Mouse (Mus musculus): ENCODE measurements around the gene Ampd3. TPM values are rescaled to one million over a fixed set of nuclear protein-coding genes. Genes with fewer than 3 reads are reported as not detected.

Gene Ampd3
- polyA plus RNA-seq, 1 experiment, result 4.5 TPM

DNA sequence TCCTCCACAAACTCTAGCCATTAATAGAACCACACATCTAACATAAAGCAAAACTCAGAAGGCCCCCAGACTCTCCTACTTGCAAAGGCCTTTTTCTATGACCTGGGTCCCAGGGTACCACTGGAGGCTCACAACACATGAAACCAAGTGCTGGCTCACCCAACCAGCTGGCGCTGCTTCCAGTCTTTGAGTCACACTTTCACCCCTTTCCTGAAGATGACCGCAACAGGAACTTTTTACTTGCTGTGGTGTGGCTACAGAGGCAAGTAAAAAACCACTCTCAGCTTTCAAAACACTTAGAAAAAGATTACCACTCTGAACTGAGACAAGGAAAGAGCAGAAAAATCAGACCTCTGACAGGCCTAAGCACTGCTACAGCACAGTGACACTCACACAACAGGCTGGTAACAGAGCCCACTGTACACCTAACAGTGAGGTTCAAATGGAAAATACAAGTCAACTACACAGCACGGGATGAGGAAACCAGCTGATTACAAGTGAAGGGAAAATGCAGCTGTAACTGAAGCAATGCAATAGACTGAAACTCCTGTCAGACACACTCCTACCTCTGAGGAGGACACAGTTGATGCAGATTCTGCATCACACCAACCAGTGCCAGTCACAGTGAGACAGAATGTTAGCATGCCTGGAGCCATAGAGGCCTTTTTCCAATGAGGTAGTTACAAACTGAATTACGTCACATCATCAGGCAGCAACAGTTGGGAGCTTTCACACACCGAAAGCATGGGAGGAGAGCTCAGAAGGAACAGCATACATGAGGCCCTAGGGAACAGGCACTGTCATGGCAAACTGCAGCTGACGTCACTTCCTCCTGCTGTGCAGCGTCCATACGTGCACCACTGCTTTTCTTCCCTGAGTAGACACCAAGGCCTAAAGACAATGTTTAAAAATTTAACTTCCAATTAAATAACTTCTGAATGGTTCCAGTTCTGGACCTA is 56.3 kb downstream of the Ampd3 start:
- no peak overlapping the region for H3K4me3 ChIP-seq (ENCODE audit: insufficient read depth, poor library complexity, severe bottlenecking)
- TF ChIP-seq MAX (IDR thresholded peaks at IDR 0.05), result no peak
- no peak for TF ChIP-seq MYOG (IDR thresholded peaks at IDR 0.05; ENCODE audit: control insufficient read depth, extremely low read depth, insufficient read length)
- TF ChIP-seq CTCF (IDR thresholded peaks at IDR 0.05; ENCODE audit: control insufficient read depth, insufficient read depth, insufficient read length), result no peak
- TF ChIP-seq CEBPB (IDR thresholded peaks at IDR 0.05; ENCODE audit: low read depth), result no peak
- peak; percentile 9 for TF ChIP-seq FOSL1 (IDR thresholded peaks at IDR 0.05; ENCODE audit: insufficient read depth, low read length, poor library complexity, severe bottlenecking)
- no peak for TF ChIP-seq MYOD1 (IDR thresholded peaks at IDR 0.05; ENCODE audit: control insufficient read depth, insufficient read length, low read depth)
- H3K36me3 ChIP-seq (ENCODE audit: control insufficient read depth, insufficient read depth), result peaks cover 13% of the 10 kb centered on the region
- H3K79me3 ChIP-seq (ENCODE audit: low read depth), result no peaks in the 10 kb centered on the region
- H3ac ChIP-seq (ENCODE audit: control insufficient read depth, insufficient read length, low read depth), result no peak overlapping the region
- no peaks in the 10 kb centered on the region for H3K79me2 ChIP-seq (ENCODE audit: control insufficient read depth, insufficient read depth)
- no peaks in the 10 kb centered on the region for H3K27me3 ChIP-seq (ENCODE audit: control insufficient read depth, insufficient read depth, insufficient read length)

DNA sequence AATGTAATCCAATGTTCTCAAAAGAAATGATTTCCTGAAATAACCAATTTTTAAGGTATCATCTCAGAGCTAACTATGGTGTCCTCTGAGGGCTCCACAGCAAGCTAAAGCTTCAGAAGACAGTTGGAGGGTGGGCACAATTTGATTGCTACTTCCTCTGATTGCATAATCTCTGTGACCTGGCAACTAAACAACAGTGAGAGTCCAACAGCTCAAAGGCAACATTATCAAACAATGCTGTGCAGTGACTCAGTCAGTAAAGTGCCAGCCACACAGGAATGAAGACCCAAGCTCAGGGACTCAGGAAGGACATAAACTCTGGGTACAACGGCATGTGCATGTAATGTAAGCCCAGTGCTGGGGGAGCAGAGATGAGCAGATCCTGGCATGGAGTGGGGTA is 65.0 kb downstream of the Ampd3 start:
- peaks cover 27% of the 10 kb centered on the region for H3K36me3 ChIP-seq (ENCODE audit: control insufficient read depth, insufficient read depth)
- no peaks in the 10 kb centered on the region for H3K79me3 ChIP-seq (ENCODE audit: low read depth)
- H3K4me3 ChIP-seq (ENCODE audit: insufficient read depth, poor library complexity, severe bottlenecking), result no peak overlapping the region
- no peak for TF ChIP-seq CTCF (IDR thresholded peaks at IDR 0.05; ENCODE audit: control insufficient read depth, insufficient read depth, insufficient read length)
- no peak for TF ChIP-seq MYOD1 (IDR thresholded peaks at IDR 0.05; ENCODE audit: control insufficient read depth, insufficient read length, low read depth)
- peak; percentile 11 for TF ChIP-seq CEBPB (IDR thresholded peaks at IDR 0.05; ENCODE audit: low read depth)
- TF ChIP-seq FOSL1 (IDR thresholded peaks at IDR 0.05; ENCODE audit: insufficient read depth, low read length, poor library complexity, severe bottlenecking), result no peak
- no peaks in the 10 kb centered on the region for H3K27me3 ChIP-seq (ENCODE audit: control insufficient read depth, insufficient read depth, insufficient read length)
- H3ac ChIP-seq (ENCODE audit: control insufficient read depth, insufficient read length, low read depth), result no peak overlapping the region
- H3K79me2 ChIP-seq (ENCODE audit: control insufficient read depth, insufficient read depth), result no peaks in the 10 kb centered on the region

DNA sequence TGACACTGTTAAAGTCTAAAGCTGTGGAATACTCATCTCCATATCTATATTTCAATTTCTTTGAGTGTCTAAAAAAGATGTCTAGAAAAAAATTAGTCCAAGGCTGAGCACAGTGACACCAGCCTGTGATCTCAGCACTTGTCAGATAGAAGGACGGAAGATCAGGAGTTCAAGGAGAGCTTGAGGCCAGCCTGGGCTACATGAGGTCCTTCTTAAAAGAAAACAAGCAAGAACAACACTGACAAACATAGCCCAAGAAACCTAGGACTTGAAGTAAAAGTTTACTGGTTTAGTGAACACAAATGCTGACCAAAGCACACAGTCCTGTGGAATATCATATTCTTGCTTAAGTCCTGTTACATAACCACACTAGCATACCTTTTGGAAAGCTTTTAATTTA is 66.0 kb downstream of the Ampd3 start:
- no peaks in the 10 kb centered on the region for H3K79me3 ChIP-seq (ENCODE audit: low read depth)
- no peak overlapping the region for H3ac ChIP-seq (ENCODE audit: control insufficient read depth, insufficient read length, low read depth)
- peaks cover 24% of the 10 kb centered on the region for H3K36me3 ChIP-seq (ENCODE audit: control insufficient read depth, insufficient read depth)
- no peaks in the 10 kb centered on the region for H3K27me3 ChIP-seq (ENCODE audit: control insufficient read depth, insufficient read depth, insufficient read length)
- TF ChIP-seq USF1 (IDR thresholded peaks at IDR 0.05; ENCODE audit: low read depth), result no peak
- no peak for TF ChIP-seq MAX (IDR thresholded peaks at IDR 0.05)
- no peak for TF ChIP-seq FOSL1 (IDR thresholded peaks at IDR 0.05; ENCODE audit: insufficient read depth, low read length, poor library complexity, severe bottlenecking)
- no peak for TF ChIP-seq CTCF (IDR thresholded peaks at IDR 0.05; ENCODE audit: control insufficient read depth, insufficient read depth, insufficient read length)
- no peak for TF ChIP-seq MYOG (IDR thresholded peaks at IDR 0.05; ENCODE audit: control insufficient read depth, extremely low read depth, insufficient read length)
- TF ChIP-seq CEBPB (IDR thresholded peaks at IDR 0.05; ENCODE audit: low read depth), result no peak
- TF ChIP-seq MYOD1 (IDR thresholded peaks at IDR 0.05; ENCODE audit: control insufficient read depth, insufficient read length, low read depth), result no peak
- H3K79me2 ChIP-seq (ENCODE audit: control insufficient read depth, insufficient read depth), result no peaks in the 10 kb centered on the region
- H3K4me3 ChIP-seq (ENCODE audit: insufficient read depth, poor library complexity, severe bottlenecking), result no peak overlapping the region

DNA sequence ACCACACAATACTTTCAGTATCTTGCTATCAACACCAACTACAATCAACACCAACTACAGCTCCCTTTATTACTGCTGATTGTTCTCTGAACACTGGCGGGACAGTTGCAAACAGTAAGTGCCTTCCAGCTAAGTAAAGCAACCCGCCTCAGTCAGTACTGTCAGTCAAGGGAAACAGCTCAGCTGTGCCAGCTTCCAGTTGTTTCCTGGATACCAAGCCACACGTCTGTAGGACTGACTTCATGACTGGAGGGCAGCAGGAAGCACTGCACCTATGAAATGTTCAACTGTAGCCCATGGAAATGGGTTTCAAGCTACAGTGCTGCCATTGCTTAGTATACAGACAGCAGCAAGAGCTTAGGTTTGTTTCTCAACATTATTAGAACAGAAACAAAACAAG is 66.5 kb downstream of the Ampd3 start:
- Histone ChIP-seq H3K79me2 (ENCODE audit: control insufficient read depth, insufficient read depth) (no peaks in the 10 kb centered on the region), H3K27me3 (ENCODE audit: control insufficient read depth, insufficient read depth, insufficient read length) (no peaks in the 10 kb centered on the region), H3K79me3 (ENCODE audit: low read depth) (no peaks in the 10 kb centered on the region), H3ac (ENCODE audit: control insufficient read depth, insufficient read length, low read depth) (no peak overlapping the region), H3K36me3 (ENCODE audit: control insufficient read depth, insufficient read depth) (peaks cover 19% of the 10 kb centered on the region), H3K4me3 (ENCODE audit: insufficient read depth, poor library complexity, severe bottlenecking) (no peak overlapping the region)
- no peak for TF ChIP-seq CTCF (IDR thresholded peaks at IDR 0.05; ENCODE audit: control insufficient read depth, insufficient read depth, insufficient read length)
- TF ChIP-seq CEBPB (IDR thresholded peaks at IDR 0.05; ENCODE audit: low read depth), result no peak
- no peak for TF ChIP-seq MAX (IDR thresholded peaks at IDR 0.05)
- TF ChIP-seq USF1 (IDR thresholded peaks at IDR 0.05; ENCODE audit: low read depth), result no peak
- TF ChIP-seq MYOG (IDR thresholded peaks at IDR 0.05; ENCODE audit: control insufficient read depth, extremely low read depth, insufficient read length), result no peak
- TF ChIP-seq FOSL1 (IDR thresholded peaks at IDR 0.05; ENCODE audit: insufficient read depth, low read length, poor library complexity, severe bottlenecking), result no peak
- no peak for TF ChIP-seq MYOD1 (IDR thresholded peaks at IDR 0.05; ENCODE audit: control insufficient read depth, insufficient read length, low read depth)

DNA sequence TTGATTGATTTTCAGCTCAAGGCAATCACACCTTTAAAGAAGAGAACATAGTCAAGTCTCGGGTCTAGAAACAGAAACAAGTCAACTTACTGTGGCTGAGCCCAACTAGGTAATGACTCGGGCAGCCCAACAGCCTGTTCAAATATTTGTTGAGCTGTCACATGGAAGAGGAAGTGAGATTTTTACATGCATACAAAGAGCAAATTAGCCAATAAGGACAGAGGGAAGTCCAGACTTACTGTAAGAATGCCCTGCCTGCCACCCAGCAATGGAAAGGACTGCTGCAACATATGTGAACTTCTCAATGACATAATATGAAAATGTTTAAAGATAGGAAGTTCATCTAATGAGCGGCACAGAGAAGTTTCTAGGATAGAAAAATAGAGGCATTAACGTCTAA is 72.3 kb downstream of the Ampd3 start:
- TF ChIP-seq MYOG (IDR thresholded peaks at IDR 0.05; ENCODE audit: control insufficient read depth, extremely low read depth, insufficient read length) (no peak), MYOD1 (IDR thresholded peaks at IDR 0.05; ENCODE audit: control insufficient read depth, insufficient read length, low read depth) (no peak), FOSL1 (IDR thresholded peaks at IDR 0.05; ENCODE audit: insufficient read depth, low read length, poor library complexity, severe bottlenecking) (no peak), MAX (IDR thresholded peaks at IDR 0.05) (no peak), CTCF (IDR thresholded peaks at IDR 0.05; ENCODE audit: control insufficient read depth, insufficient read depth, insufficient read length) (no peak), USF1 (IDR thresholded peaks at IDR 0.05; ENCODE audit: low read depth) (no peak), CEBPB (IDR thresholded peaks at IDR 0.05; ENCODE audit: low read depth) (no peak)
- H3K79me2 ChIP-seq (ENCODE audit: control insufficient read depth, insufficient read depth), result peaks cover 19% of the 10 kb centered on the region

More for the DNA sequence above, 72.3 kb downstream of the Ampd3 start:
- H3K36me3 ChIP-seq (ENCODE audit: control insufficient read depth, insufficient read depth), result peaks cover 5% of the 10 kb centered on the region
- H3K79me3 ChIP-seq (ENCODE audit: low read depth), result peaks cover 1% of the 10 kb centered on the region
- H3ac ChIP-seq (ENCODE audit: control insufficient read depth, insufficient read length, low read depth), result no peak overlapping the region
- no peak overlapping the region for H3K4me3 ChIP-seq (ENCODE audit: insufficient read depth, poor library complexity, severe bottlenecking)
- no peaks in the 10 kb centered on the region for H3K27me3 ChIP-seq (ENCODE audit: control insufficient read depth, insufficient read depth, insufficient read length)

All from C2C12 (cell line).